Mouse (Mus musculus): Measurements from ENCODE around the gene Myo10. TPM values are rescaled to one million over a fixed set of nuclear protein-coding genes. Genes with fewer than 3 reads are reported as not detected.

Gene Myo10
- polyA plus RNA-seq, 1 experiment from 2014 or later: 35.0 TPM

DNA sequence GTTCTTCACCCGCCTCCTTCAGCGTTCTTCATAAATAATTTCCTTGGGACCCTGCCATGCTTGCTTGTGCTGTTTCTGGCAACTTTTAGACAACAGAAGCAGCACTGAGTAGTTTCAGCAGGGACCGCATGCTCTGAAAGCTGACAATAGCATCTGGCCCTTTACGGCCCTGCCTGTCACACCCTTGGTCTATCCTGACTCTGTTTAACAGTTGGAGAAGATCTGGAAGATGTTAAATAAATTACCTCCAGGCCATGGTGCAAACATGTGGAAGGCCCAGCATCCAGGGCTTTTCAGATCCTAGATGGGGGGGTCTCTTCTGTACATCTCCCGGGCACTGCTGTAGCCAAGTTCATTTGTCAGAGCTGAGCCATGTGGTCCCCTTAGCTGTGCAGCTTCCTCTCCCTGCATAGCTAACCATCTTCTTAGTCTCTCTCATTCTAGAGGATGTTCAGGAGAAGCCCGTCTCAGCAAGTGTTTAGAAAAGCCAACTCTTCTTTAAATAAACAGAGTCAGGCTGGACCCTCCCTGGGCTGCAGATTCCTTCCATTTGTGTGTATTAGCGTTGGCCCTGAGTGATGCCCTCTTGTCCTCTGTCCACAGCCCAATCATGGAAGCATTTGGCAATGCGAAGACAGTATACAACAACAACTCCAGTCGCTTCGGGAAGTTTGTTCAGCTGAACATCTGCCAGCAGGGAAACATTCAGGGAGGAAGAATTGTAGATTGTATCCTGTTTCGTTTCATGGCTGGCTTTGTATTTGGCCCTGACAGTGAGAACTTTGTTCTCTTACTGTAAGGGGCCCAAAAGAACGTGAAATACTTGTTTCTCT is 101.2 kb downstream of the Myo10 start:
- no peak overlapping the region for H3K27ac ChIP-seq
- no peak overlapping the region for H3K9ac ChIP-seq
- H3K4me2 ChIP-seq (replicated peaks): no peak overlapping the region
- no peaks in the 10 kb centered on the region for H3K27me3 ChIP-seq (replicated peaks)
- 65% methylated on average over 12 of the region's 12 CpGs for WGBS
- no peak for ATAC-seq (ENCODE audit: low FRiP score, low read depth)
- H3K4me3 ChIP-seq: no peak overlapping the region
- H3K9me3 ChIP-seq: no peaks in the 10 kb centered on the region
- H3K4me1 ChIP-seq: no peaks in the 10 kb centered on the region
- H3K36me3 ChIP-seq: peaks cover 4% of the 10 kb centered on the region; the same call in 1 of the 2 replicates

DNA sequence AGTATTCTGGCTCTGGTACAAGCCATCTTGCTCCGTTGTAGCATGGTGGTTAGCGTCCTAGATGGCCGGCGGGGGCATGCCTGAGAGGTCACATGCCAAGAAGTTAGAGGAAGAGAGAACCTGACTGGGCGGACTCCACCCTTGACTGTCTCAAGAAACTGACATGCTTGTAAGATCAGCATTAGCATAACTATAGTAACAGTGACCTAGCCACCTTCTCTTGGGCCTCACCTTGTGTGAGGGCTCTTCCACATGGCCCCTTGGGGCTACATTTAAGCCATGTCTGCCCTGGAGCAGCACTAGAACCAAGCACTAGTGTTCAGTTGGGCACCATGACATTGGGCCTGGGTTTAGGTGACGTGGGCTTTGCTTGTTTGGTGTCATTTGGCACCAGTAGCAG is 102.2 kb downstream of the Myo10 start:
- Histone ChIP-seq H3K4me2 (replicated peaks) (no peak overlapping the region), H3K36me3 (peaks cover 4% of the 10 kb centered on the region; the same call in 1 of the 2 replicates), H3K27ac (no peak overlapping the region), H3K4me3 (no peak overlapping the region), H3K27me3 (replicated peaks) (no peaks in the 10 kb centered on the region), H3K9ac (no peak overlapping the region), H3K4me1 (no peaks in the 10 kb centered on the region), H3K9me3 (no peaks in the 10 kb centered on the region)
- no peak for ATAC-seq (ENCODE audit: low FRiP score, low read depth)
- 94% methylated on average over 6 of the region's 6 CpGs for WGBS

DNA sequence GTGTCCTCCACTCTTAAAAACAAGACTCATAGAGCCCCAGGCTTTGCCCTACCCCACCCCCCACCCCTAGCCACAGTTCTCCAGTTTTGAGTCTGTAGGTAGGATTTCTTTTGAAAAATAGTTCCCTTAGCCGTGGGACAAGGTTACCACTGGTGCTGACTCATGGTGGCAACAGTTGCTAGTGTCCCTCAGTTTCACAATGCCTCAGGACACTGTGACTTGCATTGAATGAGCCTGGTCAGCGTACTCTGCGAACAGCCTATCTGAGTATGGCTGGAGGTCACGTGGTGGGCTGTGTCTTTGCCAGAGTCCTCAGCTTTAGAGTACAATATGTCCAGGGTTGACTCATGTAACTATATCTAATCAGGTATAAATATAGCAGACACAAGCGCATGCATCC is 104.5 kb downstream of the Myo10 start:
- Histone ChIP-seq H3K4me3 (no peak overlapping the region), H3K4me1 (no peaks in the 10 kb centered on the region), H3K9me3 (no peaks in the 10 kb centered on the region), H3K4me2 (replicated peaks) (no peak overlapping the region), H3K27me3 (replicated peaks) (no peaks in the 10 kb centered on the region), H3K9ac (no peak overlapping the region), H3K27ac (no peak overlapping the region), H3K36me3 (peaks cover 4% of the 10 kb centered on the region; the same call in 1 of the 2 replicates)
- WGBS: 91% methylated on average over 5 of the region's 5 CpGs
- ATAC-seq (ENCODE audit: low FRiP score, low read depth): no peak

DNA sequence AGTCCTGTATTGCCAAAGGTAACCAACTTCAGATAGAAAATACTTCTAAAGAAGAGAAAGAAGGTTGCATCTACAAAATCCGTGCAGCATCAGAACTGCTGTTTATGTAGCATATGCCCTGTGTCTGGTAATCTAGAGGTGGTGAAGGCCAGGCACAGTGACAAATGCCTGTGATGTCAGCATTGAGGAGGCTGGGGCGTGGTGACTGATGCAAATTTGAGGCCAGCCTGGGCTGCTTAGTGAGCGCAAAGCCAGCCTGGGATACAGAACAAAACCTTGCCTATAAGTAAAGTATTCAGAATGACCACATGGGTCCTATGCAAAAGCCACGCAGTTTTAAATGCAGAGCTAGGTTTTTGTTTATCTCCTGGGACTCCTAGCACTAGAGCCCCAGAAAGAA is 106.2 kb downstream of the Myo10 start:
- Histone ChIP-seq H3K9me3 (no peaks in the 10 kb centered on the region), H3K4me3 (no peak overlapping the region), H3K36me3 (no peaks in the 10 kb centered on the region), H3K27ac (no peak overlapping the region), H3K4me2 (replicated peaks) (no peak overlapping the region), H3K27me3 (replicated peaks) (no peaks in the 10 kb centered on the region), H3K4me1 (no peaks in the 10 kb centered on the region), H3K9ac (no peak overlapping the region)
- WGBS: 64% methylated on average over 4 of the region's 4 CpGs
- ATAC-seq (ENCODE audit: low FRiP score, low read depth): no peak

DNA sequence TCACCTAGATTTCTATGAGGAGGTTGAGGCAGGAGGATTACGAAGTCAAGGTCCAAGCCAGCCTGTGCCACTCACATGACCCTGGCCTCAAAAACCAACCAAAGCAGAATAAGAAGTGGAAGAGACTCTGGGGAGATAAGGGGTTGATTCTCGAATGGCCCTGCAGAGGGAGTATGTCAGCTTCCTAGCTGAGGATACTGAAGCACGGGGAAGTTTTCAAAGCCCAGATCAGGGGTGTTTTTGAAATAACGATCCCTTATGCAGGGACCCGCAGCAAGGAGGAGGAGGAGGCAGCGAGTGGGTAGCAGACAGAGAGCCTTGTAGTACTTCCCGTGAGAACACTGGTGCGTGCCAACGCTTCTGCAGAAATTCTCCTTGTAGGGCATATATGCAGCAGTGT is 108.7 kb downstream of the Myo10 start:
- Histone ChIP-seq H3K27me3 (replicated peaks) (no peaks in the 10 kb centered on the region), H3K4me1 (no peaks in the 10 kb centered on the region), H3K4me2 (replicated peaks) (no peak overlapping the region), H3K36me3 (no peaks in the 10 kb centered on the region), H3K9me3 (no peaks in the 10 kb centered on the region), H3K27ac (no peak overlapping the region), H3K4me3 (no peak overlapping the region), H3K9ac (no peak overlapping the region)
- ATAC-seq (ENCODE audit: low FRiP score, low read depth): 0 out of 2 replicates have a peak, but pooled peaks have one; percentile 15
- 44% methylated on average over 9 of the region's 9 CpGs for WGBS

DNA sequence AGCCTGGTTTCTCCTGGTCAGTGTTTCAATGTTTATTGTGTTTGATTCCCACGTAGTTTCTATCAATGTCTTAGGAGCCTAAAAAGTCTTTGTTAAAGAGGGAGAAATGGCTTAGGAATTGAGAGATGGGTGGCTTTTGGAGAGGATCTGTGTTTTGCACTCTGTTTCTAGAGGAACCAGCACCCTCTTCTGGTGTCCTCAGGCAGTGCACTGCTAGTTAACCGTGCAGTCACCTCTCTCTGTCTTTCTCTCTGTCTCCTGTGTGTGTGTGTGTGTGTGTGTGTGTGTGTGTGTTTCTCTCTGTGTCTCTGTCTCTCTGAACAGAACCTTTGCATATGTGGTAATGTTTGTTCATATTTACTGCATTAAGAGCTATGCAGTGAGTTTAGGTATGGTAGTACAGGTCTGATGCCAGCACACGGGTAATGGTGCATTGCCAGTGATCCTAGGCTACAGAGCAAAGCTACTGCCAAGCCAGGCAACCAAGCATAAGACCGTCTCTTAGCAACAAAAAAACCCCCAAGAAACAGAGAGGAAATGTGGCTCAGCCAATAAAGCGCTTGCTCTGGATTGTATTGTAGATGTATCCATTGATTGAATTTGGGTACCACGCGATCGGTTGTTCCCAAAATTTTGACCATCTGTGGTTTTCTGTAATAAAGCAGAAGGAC is 110.6 kb downstream of the Myo10 start:
- H3K4me3 ChIP-seq: no peak overlapping the region
- no peak overlapping the region for H3K9ac ChIP-seq
- 81% methylated on average over 8 of the region's 8 CpGs for WGBS
- H3K4me2 ChIP-seq (replicated peaks): no peak overlapping the region
- peaks cover 4% of the 10 kb centered on the region for H3K36me3 ChIP-seq
- H3K9me3 ChIP-seq: no peaks in the 10 kb centered on the region
- H3K4me1 ChIP-seq: no peaks in the 10 kb centered on the region
- no peak overlapping the region for H3K27ac ChIP-seq
- ATAC-seq (ENCODE audit: low FRiP score, low read depth): no peak
- H3K27me3 ChIP-seq (replicated peaks): no peaks in the 10 kb centered on the region

DNA sequence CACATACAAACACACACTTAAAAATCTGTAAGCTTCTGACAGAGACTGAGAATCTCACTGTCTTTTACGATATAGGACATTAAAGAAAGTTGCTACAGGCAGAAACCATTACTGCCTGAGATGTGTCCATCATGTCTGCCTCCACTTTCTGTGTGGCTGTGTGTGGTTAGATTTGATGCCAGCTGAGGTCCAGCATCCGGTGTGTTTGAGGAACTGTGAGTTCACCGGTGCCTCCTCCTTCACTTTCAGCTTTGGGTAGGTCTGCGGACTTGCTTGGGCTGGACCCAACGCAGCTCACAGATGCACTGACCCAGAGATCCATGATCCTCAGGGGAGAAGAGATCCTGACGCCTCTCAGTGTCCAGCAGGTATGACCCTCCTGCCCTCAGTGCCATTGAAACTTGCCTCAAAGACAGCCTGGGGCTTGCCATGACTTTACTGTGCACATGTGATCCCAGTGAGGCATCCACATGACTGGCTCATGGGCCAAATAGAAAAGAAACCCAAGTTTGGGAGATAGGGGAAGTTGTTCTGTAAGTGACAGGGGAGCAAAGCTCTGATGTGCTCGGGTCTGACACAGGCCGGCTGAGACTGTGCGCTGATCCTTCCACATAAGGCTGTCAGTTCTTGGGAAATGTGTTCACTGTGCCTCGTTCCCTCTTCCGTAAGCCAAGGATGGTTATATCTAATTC is 111.6 kb downstream of the Myo10 start:
- Histone ChIP-seq H3K9me3 (no peaks in the 10 kb centered on the region), H3K27ac (no peak overlapping the region), H3K36me3 (peaks cover 9% of the 10 kb centered on the region), H3K9ac (no peak overlapping the region), H3K4me2 (replicated peaks) (no peak overlapping the region), H3K27me3 (replicated peaks) (no peaks in the 10 kb centered on the region), H3K4me1 (no peaks in the 10 kb centered on the region), H3K4me3 (no peak overlapping the region)
- ATAC-seq (ENCODE audit: low FRiP score, low read depth): no peak
- WGBS: 95% methylated on average over 11 of the region's 11 CpGs

DNA sequence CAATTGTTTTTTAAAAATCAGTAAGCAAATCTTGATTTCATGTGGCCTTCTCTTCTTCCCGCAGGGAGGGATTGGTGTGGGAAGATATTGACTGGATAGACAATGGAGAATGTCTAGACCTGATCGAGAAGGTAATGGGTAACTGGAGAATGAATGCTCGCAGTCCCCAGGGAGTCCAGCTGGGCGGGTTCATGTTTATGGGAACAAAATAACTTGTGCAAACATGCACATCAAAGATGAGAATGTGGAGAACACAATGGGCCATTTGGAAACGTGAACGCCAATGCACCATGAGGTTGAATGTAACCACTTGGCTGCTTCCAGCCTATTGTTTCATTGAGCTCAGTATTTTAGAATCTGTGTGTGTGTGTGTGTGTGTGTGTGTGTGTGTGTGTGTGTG is 114.2 kb downstream of the Myo10 start:
- 68% methylated on average over 6 of the region's 6 CpGs for WGBS
- Histone ChIP-seq H3K27me3 (replicated peaks) (no peaks in the 10 kb centered on the region), H3K4me3 (no peak overlapping the region)

DNA sequence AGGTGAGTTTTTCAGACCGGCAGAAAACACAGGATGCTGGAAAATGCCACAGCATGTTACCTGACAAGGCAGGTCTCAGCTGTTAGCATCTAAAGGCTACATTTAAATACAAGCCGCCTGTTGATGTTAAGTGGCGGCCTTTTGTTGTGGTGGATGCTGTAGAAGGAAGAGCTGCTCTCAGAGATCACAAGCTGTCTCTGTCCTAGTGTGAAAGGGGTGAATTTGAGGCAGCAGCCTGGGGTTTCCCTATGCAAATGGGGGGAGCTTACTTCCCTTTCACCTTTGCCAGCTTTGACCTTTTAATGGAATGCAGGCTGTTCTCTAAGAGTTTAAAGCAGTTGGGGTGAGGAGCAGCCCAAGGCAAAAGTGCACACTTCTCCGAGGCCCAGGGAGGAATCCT is 117.9 kb downstream of the Myo10 start:
- Histone ChIP-seq H3K36me3 (peaks cover 19% of the 10 kb centered on the region), H3K4me3 (no peak overlapping the region), H3K4me2 (replicated peaks) (no peak overlapping the region), H3K27ac (no peak overlapping the region), H3K4me1 (no peaks in the 10 kb centered on the region), H3K9me3 (no peaks in the 10 kb centered on the region), H3K27me3 (replicated peaks) (no peaks in the 10 kb centered on the region), H3K9ac (no peak overlapping the region)
- 60% methylated on average over 4 of the region's 4 CpGs for WGBS
- ATAC-seq (ENCODE audit: low FRiP score, low read depth): no peak

More for the DNA sequence above, 114.2 kb downstream of the Myo10 start:
- no peak overlapping the region for H3K27ac ChIP-seq
- H3K36me3 ChIP-seq: peaks cover 14% of the 10 kb centered on the region
- ATAC-seq (ENCODE audit: low FRiP score, low read depth): no peak
- no peaks in the 10 kb centered on the region for H3K4me1 ChIP-seq
- H3K4me2 ChIP-seq (replicated peaks): no peak overlapping the region
- no peak overlapping the region for H3K9ac ChIP-seq
- no peaks in the 10 kb centered on the region for H3K9me3 ChIP-seq

DNA sequence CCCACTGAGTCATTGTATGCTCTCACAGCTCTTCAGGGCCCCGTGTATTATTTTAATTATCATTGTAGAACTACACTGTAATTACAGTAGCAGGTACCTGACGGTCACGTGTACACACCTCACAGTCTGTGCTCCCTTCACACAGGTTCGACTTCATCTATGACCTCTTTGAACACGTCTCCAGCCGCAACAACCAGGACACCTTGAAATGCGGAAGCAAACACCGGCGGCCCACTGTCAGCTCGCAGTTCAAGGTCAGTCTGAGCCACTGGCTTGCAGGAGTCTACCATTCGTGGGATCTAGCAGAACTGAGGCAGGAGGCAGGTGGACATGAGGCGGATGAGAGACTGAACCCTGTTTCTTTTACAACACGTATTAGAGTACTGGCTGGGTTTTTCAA is 119.9 kb downstream of the Myo10 start:
- Histone ChIP-seq H3K36me3 (peaks cover 19% of the 10 kb centered on the region), H3K9me3 (no peaks in the 10 kb centered on the region), H3K27me3 (replicated peaks) (no peaks in the 10 kb centered on the region), H3K4me3 (no peak overlapping the region), H3K4me2 (replicated peaks) (no peak overlapping the region), H3K9ac (no peak overlapping the region), H3K4me1 (no peaks in the 10 kb centered on the region), H3K27ac (no peak overlapping the region)
- 91% methylated on average over 13 of the region's 13 CpGs for WGBS
- no peak for ATAC-seq (ENCODE audit: low FRiP score, low read depth)

DNA sequence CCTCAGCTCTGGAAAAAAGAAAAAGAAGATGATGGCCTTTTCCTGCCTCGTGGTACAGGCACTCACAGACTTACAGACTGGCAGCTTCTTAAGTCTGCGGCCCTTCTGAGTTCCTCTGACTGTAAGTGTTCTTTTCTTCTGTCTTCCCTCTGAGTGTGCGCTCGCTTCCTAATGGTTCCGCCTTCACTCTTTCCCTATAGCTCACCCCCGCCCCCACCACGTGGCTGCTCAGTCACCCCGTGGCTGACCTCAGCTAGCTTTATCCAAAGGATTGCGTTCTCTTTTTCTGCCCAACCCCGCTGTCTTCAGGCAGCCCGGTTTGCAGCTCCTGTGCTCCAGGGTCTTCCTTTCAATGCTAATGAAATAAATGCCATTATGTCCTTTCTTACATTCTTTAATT is 129.2 kb downstream of the Myo10 start:
- Histone ChIP-seq H3K27ac (no peak overlapping the region), H3K9me3 (no peaks in the 10 kb centered on the region), H3K27me3 (replicated peaks) (no peaks in the 10 kb centered on the region), H3K4me2 (replicated peaks) (no peak overlapping the region), H3K4me1 (peaks cover 16% of the 10 kb centered on the region), H3K36me3 (no peaks in the 10 kb centered on the region), H3K4me3 (no peak overlapping the region), H3K9ac (no peak overlapping the region)
- WGBS: 25% methylated on average over 11 of the region's 11 CpGs
- ATAC-seq (ENCODE audit: low FRiP score, low read depth): no peak

DNA sequence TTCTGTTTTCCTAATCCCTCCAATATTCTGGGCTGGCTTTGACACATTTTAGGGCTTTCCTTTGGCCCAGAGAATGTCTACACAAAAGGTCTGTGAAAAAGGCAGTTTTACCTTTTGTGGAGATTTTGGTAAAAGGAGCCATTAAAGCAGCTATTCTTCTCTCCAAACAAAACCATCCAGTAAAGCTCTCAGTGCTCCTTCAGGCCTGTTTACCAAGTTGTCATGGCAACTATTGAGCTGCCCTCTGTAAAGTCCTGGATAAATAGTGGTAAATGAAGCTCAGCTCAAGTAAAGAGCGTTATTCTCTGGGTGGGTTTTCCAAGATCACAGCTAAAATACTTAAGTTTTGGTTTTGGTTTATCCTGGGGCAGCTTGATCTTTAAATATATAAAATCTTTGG is 130.3 kb downstream of the Myo10 start:
- WGBS: 20% methylated on average over 1 of the region's 1 CpGs

More for the DNA sequence above, 130.3 kb downstream of the Myo10 start:
- ATAC-seq (ENCODE audit: low FRiP score, low read depth): peak; percentile 46
- Histone ChIP-seq H3K4me3 (peak overlapping the region; percentile 26), H3K9me3 (no peaks in the 10 kb centered on the region), H3K27me3 (replicated peaks) (no peaks in the 10 kb centered on the region), H3K4me2 (replicated peaks) (peak overlapping the region; percentile 50), H3K4me1 (peaks cover 17% of the 10 kb centered on the region), H3K9ac (no peak overlapping the region), H3K27ac (no peak overlapping the region), H3K36me3 (no peaks in the 10 kb centered on the region)
